Comparison of ENCODE assay signal across 8 mouse cellular contexts in the genomic region with DNA sequence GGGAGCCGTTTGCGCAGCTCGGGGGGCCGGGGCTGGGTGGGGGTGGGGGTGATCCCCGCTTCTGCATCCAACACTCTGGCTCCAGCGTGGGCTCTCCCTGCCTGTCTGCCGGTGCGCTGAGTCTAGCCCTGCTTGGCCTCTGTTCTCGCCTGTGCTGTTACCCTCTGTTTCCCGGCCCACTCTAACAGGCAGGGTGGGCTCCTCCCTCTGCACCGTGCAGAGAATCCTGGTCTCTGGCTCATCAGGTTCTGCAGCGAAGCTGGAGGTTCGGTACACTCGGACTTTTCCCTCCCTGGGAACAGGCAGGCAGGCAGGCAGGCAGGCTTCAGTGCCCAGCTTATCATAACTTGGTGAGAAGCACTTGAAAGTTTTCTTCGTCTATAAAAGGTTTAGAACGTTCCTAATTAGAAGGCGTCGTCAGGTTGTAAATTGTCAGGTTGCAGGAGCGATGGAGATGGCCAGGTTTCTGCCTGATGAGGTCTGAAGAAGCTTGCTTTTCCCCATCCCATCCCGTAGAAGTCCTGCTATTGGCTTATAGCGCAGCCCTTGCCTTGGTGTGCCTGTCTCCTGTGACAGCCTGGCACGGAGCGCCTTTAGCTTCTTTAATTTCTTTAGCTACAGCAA. TPM values are rescaled to one million over a fixed set of nuclear protein-coding genes. Genes with fewer than 3 reads are reported as not detected.
A peak's percentile ranks its signal among the peaks of the same experiment; 100 is the strongest.
DNase-seq lines count a peak whose midpoint lies in the region; ATAC-seq and TF ChIP-seq lines count a peak whose summit lies in the region.

No protein-coding gene starts in this region.

- peak overlapping the region; percentile 48 for H3K27ac ChIP-seq in hindbrain, embryonic 11.5 days (ENCODE audit: low read depth, low read length)
- H3K27ac ChIP-seq in limb, embryonic 12.5 days: peak overlapping the region; percentile 97
- peak overlapping the region; percentile 96 for H3K27ac ChIP-seq in midbrain, embryonic 14.5 days (replicated peaks; ENCODE audit: low read depth, low read length)

- in situ Hi-C loops in Patski (cut with MboI; ENCODE audit: low pct_unique_long_range_greater_than_20kb): no loop called here

- peak overlapping the region; percentile 83 for H3K4me2 ChIP-seq in hindbrain, embryonic 11.5 days (replicated peaks; ENCODE audit: low read depth, low read length)
- H3K4me2 ChIP-seq in limb, embryonic 12.5 days: peak overlapping the region; percentile 85
- H3K4me2 ChIP-seq in midbrain, embryonic 14.5 days (ENCODE audit: low read length): peak overlapping the region; percentile 84

- peak; percentile 39 to 61 for DNase-seq in heart, adult 18-20 months
- no peak for DNase-seq in heart, adult 8-10 months (ENCODE audit: low spot score)
- DNase-seq in Patski (ENCODE audit: low read depth, low spot score): no peak
- DNase-seq in hindbrain, embryonic 11.5 days (ENCODE audit: low spot score): no peak
- DNase-seq in midbrain, embryonic 14.5 days: peak; percentile 48
- DNase-seq in testis, postnatal 10 days (ENCODE audit: low spot score): peak; percentile 57

- POLR2A ChIA-PET in Patski (lab: Charles Lee): interaction anchor here (0.7 kb wide), 3 partner anchors 35 to 1827 kb away, joined by 3 to 8 read pairs (median 4); no protein-coding TSS in a partner anchor

- H3K9me3 ChIP-seq in erythroblast, embryonic 14.5 days (ENCODE audit: control insufficient read depth, low read length): peaks cover 9% of the 10 kb centered on the region
- no peaks in the 10 kb centered on the region for H3K9me3 ChIP-seq in hindbrain, embryonic 11.5 days (ENCODE audit: control insufficient read depth, low read length)
- H3K9me3 ChIP-seq in limb, embryonic 12.5 days: peaks cover 5% of the 10 kb centered on the region; the same call in 1 of the 2 replicates
- no peaks in the 10 kb centered on the region for H3K9me3 ChIP-seq in midbrain, embryonic 14.5 days (ENCODE audit: control insufficient read depth, low read length)

- CTCF ChIA-PET in Patski (lab: Charles Lee): interaction anchor here (0.7 to 1.2 kb wide), 2 partner anchors 23 to 61 kb away, joined by 3 read pairs; no protein-coding TSS in a partner anchor

- no peak for TF ChIP-seq CTCF in Patski (IDR thresholded peaks at IDR 0.05)

- peak; percentile 44 for ATAC-seq in Patski
- peak; percentile 76 for ATAC-seq in hindbrain, embryonic 11.5 days (ENCODE audit: low FRiP score)
- peak; percentile 79; the same call in 1 of the 2 replicates for ATAC-seq in limb, embryonic 12.5 days (ENCODE audit: insufficient number of reproducible peaks, insufficient read depth, low FRiP score, low TSS enrichment, low read depth)
- peak; percentile 77 for ATAC-seq in midbrain, embryonic 14.5 days (ENCODE audit: low FRiP score, low TSS enrichment)

- no peaks in the 10 kb centered on the region for H3K27me3 ChIP-seq in Patski
- peaks cover 12% of the 10 kb centered on the region for H3K27me3 ChIP-seq in erythroblast, embryonic 14.5 days (ENCODE audit: control insufficient read depth)
- H3K27me3 ChIP-seq in hindbrain, embryonic 11.5 days (ENCODE audit: control insufficient read depth, insufficient read depth, low read length): no peaks in the 10 kb centered on the region
- H3K27me3 ChIP-seq in limb, embryonic 12.5 days: no peaks in the 10 kb centered on the region
- H3K27me3 ChIP-seq in midbrain, embryonic 14.5 days (ENCODE audit: control insufficient read depth, insufficient read depth, low read length): no peaks in the 10 kb centered on the region

- H3K9ac ChIP-seq in hindbrain, embryonic 11.5 days (ENCODE audit: low read depth, low read length): peak overlapping the region; percentile 73
- peak overlapping the region; percentile 79 for H3K9ac ChIP-seq in limb, embryonic 12.5 days (replicated peaks)
- peak overlapping the region; percentile 85 for H3K9ac ChIP-seq in midbrain, embryonic 14.5 days (replicated peaks; ENCODE audit: low read length)

- peaks cover 37% of the 10 kb centered on the region for H3K4me1 ChIP-seq in erythroblast, embryonic 14.5 days (ENCODE audit: control insufficient read depth)
- H3K4me1 ChIP-seq in hindbrain, embryonic 11.5 days (replicated peaks; ENCODE audit: control insufficient read depth, insufficient read depth, low read length): no peaks in the 10 kb centered on the region
- peaks cover 7% of the 10 kb centered on the region; the same call in 1 of the 2 replicates for H3K4me1 ChIP-seq in limb, embryonic 12.5 days (replicated peaks)
- H3K4me1 ChIP-seq in midbrain, embryonic 14.5 days (ENCODE audit: control insufficient read depth, insufficient read depth, low read length): peaks cover 13% of the 10 kb centered on the region

- H3K4me3 ChIP-seq in erythroblast, embryonic 14.5 days (replicated peaks): peak overlapping the region; percentile 100
- H3K4me3 ChIP-seq in hindbrain, embryonic 11.5 days (ENCODE audit: low read depth, low read length): peak overlapping the region; percentile 76
- H3K4me3 ChIP-seq in limb, embryonic 12.5 days (replicated peaks): peak overlapping the region; percentile 75
- H3K4me3 ChIP-seq in midbrain, embryonic 14.5 days (replicated peaks; ENCODE audit: low read depth, low read length): peak overlapping the region; percentile 83

- under 1% methylated on average over 23 of the region's 23 CpGs for WGBS in hindbrain, embryonic 11.5 days
- 2% methylated on average over 18 of the region's 23 CpGs for WGBS in limb, embryonic 12.5 days
- 2% methylated on average over 23 of the region's 23 CpGs for WGBS in midbrain, embryonic 14.5 days

- H3K36me3 ChIP-seq in erythroblast, embryonic 14.5 days (ENCODE audit: control insufficient read depth): peaks cover 37% of the 10 kb centered on the region
- no peaks in the 10 kb centered on the region for H3K36me3 ChIP-seq in hindbrain, embryonic 11.5 days (ENCODE audit: control insufficient read depth, insufficient read depth, low read length)
- H3K36me3 ChIP-seq in limb, embryonic 12.5 days: peaks cover 14% of the 10 kb centered on the region
- H3K36me3 ChIP-seq in midbrain, embryonic 14.5 days (ENCODE audit: control insufficient read depth, insufficient read depth, low read length): peaks cover 9% of the 10 kb centered on the region; the same call in 1 of the 2 replicates

RNA-seq across cellular contexts. Expression of a gene that starts 0.9 kb away (rescaled TPM):
- 10 to 100 TPM; 41.8 to 43.5 TPM for total RNA-seq in heart, adult 18-20 months (2021)
- 10 to 100 TPM; 36.4 to 44.4 (median 39.3) TPM for total RNA-seq in heart, adult 8-10 months (2022)
- polyA plus RNA-seq in Patski (2021): 27.3 TPM
- 5.1 and 5.2 TPM in 2 replicates for polyA plus RNA-seq in erythroblast, embryonic 14.5 days (2012)
- 22.1 and 24.0 TPM in 2 replicates for polyA plus RNA-seq in hindbrain, embryonic 11.5 days (2014; fragmentation: Nextera tagmentation; extraction: Ambion mirVana)
- polyA plus RNA-seq in limb, embryonic 12.5 days (2016; fragmentation: Nextera tagmentation; extraction: Ambion mirVana): 31.5 and 34.0 TPM in 2 replicates
- 48.3 and 57.7 TPM in 2 replicates for polyA plus RNA-seq in midbrain, embryonic 14.5 days (2014; fragmentation: Nextera tagmentation; extraction: Ambion mirVana)

Comparison
In these comparisons a context has a peak if more than half of its experiments do, and no peak if none do; other contexts are left out.
1. DNase-seq: peak in heart, adult 18-20 months (2 of 2), midbrain, embryonic 14.5 days (single experiment) and testis, postnatal 10 days (single experiment); none in heart, adult 8-10 months (single experiment), Patski (single experiment) and hindbrain, embryonic 11.5 days (single experiment).
2. Peak in every context shown above with its lines, with median percentiles within 50 percentile points of each other: ATAC-seq, H3K4me3 ChIP-seq, H3K27ac ChIP-seq, H3K4me2 ChIP-seq and H3K9ac ChIP-seq.